Mouse (Mus musculus) 3T3-L1 (cell line): ENCODE data around the gene Hemk1.
A peak's percentile ranks its signal among the peaks of the same experiment; 100 is the strongest.

Experiments used
- DNase-seq: peaks from one replicate; pipeline ENCODE4 v3.0.0-alpha.2; 2015; ENCODE audit warnings: low read depth, low spot score

Gene Hemk1

DNA sequence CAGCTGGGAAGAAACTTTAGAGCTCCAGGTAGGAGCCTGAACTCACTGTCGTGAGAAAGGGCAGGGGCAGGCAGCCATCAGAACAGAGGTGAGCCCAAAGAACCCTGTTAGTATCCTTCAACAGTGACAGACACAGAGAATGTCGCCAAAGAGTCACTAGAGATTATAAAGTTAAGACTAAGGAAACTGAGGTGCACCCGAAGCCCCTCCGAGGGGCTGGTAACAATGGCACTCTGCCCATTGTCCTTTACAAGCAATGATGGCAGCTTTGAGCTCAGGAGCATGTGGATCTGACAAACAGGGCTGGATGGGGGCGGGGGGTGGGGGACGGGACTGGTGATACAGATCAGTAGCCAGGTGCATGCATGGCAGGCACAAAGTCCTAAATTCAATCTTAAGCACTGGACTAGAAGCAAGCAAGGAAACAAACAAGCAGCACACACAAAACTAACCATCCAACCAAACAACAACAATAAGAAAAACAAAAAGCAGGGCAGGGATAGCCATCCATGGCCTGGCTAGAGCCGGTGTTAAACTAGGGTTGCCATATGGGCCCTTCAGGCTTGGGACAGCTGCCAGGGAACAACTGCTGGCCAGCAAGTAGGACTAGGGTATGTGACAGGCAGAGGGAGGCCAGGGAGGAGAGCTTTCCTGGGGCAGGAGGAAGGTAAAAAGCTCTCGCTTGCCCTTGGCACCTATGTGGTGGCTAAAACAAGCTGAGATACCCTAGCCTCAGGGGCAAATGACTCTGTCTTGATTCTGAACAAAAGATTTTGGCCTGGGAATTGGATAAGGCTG lies 5.2 kb upstream of the Hemk1 start:
- no peak for DNase-seq

DNA sequence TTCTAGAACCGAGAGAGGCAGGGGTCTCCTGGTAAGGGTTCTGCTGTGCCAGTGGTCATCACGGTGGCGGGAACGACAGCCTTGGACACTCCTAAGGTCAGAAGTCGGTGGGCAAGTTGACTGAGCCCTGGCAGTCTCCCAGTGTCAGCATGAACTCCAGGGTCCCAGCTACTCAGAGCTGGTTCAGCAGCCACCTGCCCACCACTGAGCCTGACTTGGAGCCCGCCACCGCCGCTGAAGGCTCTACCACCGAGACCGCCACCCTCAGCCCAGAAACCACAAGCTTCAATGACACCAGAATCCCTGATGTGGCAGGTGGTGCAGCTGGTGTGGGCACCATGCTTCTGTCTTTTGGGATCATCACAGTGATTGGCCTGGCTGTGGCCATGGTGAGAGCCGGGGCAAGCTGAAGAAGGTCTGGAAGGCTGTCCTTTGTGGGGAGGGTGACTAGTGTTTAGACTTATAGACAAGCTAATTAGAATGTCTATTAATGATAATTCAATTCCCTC lies 4.1 kb upstream of the Hemk1 start:
- DNase-seq, result no peak

- no peak for DNase-seq
Measured at GRCm38 (mm10) chr9:107340911-107341645, 2.9 kb upstream of the Hemk1 start.

DNA sequence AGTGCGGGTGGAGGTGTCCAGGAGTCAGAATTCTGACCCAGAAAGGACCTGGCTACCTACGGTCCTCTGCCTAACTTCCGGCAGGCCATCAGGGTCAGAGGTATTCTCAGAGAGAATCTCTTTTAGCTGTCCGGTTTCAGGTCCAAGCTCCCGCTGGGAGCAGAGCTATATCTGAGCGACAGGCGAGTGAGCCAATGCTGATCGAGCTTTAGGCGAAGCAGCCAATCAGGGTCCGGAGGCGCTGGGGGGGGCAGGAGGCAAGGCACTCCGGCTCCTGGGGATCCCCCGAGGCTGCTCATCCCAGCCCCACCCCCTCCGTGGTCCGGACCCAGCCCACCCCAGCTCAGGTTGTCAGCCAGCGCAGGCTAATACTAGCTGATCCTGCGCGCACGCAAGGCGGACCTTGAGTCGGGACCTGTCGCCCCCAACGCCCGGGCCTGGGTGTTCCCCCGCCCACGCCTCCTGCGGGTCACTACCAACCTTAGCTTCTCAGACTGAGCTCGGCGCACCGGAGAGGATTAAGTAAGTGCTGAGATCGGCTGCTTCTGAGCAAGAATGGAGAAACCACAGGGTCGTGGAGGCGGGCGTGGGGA lies 2.2 kb upstream of the Hemk1 start, which contains the start of gene 6430571L13Rik:
TSS of gene 6430571L13Rik (plus strand) at position 336 of the 593 bp plus-strand sequence.
- DNase-seq, result peak; percentile 88

DNA sequence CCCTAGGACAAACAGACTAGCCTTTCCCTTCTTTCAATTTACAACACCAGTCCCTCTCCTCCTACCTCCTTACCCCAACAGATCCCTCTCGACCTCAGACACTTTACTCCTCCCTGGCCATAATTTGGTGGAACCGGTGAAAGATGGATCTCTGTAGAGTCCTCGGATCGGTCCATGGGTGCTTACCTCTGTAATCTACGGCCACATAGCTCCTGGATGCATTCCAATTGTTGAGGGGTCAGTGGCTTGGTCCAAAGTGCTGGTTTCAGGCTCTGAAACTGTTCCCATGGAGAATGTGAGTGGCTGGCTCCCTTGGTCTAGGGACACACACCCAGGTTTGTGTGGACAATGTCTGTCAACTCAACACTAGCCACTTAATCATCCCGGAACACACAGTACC lies 1.8 kb downstream of the Hemk1 start:
- no peak for DNase-seq

- peak; percentile 76 for DNase-seq
Measured at GRCm38 (mm10) chr9:107335909-107336308, 2.2 kb downstream of the Hemk1 start.

DNA sequence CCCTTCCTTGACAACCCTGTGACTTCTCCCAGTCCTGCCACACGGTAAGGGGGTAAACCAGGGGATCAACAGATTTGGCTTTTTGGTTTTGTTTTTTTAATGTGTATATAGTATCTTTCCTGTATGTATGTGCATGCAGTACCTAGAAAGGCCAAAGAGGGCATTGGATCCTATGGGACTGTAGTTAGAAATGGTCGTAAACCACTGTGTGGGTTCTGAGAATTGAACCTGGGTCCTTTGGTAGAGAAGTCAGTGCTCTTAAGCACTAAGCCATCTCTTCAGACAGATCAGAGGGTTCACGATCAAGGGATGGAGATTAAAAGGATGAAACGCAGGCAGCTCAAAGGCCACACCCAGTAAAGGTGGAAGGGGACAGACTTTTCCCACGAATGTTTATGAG lies 3.1 kb downstream of the Hemk1 start:
- no peak for DNase-seq

DNA sequence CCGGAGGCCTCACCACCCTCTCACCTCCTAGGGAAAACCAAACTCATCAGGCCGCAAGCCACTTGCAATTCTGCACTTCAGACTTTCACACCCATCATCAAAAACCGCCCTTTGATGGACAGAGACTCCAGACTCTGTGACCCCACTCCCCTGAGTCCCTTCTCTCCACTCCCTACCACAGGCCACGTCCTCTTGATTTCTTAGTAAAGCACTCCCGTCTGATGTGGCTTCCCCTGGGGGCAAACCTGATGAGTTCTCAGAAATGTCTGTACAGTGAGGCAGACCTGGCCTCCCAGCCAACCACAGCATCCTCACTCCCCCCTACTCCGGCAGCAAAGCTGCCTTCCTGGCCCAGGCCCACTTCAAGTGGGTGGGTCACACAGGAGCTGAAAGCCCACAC lies 3.8 kb downstream of the Hemk1 start:
- no peak for DNase-seq

- DNase-seq, result no peak
Measured at GRCm38 (mm10) chr9:107333686-107334085, 4.5 kb downstream of the Hemk1 start.

GRCm38 (mm10) chr9:107330791-107331190 lies 7.4 kb downstream of the Hemk1 start:
- no peak for DNase-seq

DNA sequence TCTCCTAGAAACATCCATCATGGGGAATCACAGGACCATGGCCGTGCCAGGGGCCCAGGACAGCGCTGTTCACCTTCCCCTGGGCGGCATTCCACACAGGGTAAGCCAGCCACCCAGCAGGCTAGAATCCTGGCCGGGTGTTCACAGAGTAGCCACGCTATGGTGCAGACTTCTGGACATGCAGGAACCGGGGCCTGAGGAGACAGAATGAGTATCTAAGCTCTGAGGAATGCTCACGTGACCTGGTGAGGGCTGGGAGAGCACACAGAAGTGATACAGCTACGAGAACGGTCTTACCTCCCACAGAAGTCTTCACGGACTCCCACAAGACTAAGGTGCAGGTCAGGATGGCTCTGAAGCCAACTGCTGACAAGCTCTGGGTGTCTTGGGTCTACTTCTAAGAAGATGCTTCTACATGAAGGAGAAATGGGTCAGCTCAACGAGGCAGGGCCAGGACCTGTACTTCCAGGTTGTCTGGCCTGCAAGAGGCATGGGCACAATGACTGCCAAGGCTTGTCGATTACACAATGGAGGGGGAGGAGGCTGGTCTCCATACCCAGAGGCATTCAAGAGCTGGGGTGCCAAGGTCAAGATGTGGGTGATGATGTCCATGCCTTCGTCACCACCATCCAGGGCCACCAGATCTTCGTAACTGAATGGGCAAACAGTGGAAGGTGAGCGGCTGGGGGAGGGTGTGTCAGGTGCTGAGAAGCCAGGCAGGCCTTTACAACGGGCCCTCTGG lies 10.1 kb downstream of the Hemk1 start:
- no peak for DNase-seq

GRCm38 (mm10) chr9:107325904-107326303 lies 12.2 kb downstream of the Hemk1 start:
- no peak for DNase-seq

DNA sequence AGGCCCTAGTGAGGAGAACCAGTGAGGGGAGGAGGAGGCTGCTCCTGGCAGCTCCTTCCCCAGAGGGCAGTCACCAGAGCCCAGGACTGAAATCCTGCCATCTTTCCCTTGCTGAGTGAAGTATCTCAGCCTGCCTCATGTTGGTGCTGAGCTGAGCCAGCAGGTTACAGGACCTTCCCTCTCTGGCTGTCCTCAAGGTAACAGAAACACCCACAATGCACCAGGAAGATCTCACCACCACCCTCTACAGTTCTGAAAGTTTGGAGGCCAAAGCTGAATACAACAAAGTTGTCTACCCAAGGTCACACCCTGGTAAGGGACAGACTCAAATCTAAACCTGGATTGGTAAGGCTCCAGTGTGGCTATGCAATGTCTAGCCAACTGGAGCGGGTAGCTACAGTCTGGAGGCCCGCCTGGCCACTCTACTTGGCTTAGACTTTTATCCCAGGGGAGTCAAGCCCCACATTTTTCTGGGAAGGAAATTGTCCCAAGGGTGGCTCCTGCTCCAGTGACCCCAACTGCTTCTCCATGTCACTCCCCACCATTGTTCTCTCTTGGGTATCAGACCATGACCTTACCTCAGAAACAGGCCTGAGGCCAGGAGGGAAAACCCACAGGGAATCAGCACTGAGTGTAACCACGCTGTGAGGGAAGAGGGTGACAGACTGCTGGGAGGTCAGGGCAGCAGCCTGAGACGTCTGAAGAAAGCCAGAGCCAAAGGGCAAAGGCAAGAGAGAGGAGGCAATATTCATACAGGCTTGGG lies 13.2 kb downstream of the Hemk1 start:
- no peak for DNase-seq

GRCm38 (mm10) chr9:107323558-107323957 lies 14.6 kb downstream of the Hemk1 start:
- DNase-seq, result no peak

DNA sequence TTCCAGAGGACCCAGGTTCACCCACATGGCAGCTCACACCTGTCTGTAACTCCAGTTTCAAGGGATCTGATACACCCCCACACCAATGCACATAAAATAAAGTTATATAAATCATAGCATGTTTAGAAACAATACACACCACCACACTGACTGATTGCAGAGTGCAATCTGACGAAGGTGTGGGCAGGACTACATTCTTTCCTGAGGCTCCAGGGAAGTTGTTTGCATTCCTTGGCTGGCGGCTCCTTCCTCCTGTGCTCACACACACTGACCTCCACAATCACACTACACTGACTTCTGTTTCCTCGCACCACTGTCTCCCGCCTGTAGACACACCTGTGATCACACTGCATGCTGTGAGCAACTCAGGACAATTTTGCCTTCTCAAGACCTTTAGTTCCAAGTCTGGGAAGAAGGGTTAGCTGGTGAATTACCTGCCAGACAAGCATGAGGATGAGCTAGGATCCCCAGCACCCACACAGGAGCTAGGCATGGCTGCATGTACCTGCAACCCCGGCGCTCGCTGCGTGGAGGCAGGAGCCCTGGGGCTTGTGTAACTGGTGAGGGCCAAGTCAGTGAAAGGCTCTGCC lies 15.6 kb downstream of the Hemk1 start:
- DNase-seq, result no peak

- no peak for DNase-seq
Measured at GRCm38 (mm10) chr9:107315791-107316190, 22.4 kb downstream of the Hemk1 start.

DNA sequence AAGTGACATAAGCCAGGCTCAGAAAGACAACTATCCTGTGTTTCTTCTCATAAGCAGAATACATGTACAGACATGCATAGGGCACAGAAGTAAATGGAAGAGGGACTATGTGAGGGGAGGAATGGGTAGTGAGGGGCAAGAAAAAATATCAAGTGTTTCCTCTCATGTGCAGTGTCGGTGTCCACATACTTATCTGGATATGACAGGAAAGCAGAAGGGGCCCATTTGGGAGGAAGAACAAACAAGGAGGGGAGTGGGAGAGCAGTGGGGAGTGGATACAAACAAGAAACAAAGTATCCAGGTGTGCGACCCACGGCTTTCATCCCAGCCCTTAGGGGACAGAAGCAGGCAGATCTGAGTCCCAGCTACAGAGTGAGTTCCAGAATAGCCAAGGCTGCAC lies 24.2 kb downstream of the Hemk1 start:
- DNase-seq, result no peak

DNA sequence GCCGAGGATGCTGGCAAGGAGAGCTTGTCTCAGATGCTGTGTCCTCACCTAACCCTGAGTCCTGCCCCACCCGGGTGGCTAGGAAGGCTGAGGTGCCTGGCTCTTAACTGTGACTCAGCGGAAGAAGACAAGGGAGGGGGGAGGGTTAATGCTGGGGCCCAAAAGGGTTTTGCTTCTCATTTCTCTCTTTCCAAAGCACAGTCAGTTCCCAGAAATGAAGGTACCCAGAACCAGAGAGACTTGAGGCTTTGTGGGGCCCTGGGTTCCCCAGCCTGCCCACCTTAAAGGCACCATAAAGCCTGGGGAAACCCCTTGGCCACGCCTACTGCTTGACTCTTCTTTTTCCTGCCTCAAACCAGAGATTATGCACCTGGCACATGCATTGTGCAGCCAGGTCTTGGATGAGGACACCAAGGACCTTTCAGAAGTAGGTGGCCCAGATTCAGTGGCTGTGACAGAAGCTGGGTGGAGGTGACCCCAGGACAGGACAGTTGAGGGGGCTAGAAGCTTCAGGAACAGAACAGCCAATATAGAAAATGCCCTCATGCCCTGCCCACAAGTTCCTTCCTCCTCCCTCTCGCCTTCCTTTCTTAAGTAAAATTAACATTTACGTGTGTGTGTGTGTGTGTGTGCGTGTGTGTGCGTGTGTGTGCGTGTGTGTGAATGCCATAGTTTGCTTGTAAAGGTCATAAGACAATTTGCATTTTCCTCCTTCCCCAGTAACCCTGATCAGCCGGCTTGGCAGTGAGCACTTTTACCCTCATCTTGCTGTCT lies 25.2 kb downstream of the Hemk1 start:
- no peak for DNase-seq

DNA sequence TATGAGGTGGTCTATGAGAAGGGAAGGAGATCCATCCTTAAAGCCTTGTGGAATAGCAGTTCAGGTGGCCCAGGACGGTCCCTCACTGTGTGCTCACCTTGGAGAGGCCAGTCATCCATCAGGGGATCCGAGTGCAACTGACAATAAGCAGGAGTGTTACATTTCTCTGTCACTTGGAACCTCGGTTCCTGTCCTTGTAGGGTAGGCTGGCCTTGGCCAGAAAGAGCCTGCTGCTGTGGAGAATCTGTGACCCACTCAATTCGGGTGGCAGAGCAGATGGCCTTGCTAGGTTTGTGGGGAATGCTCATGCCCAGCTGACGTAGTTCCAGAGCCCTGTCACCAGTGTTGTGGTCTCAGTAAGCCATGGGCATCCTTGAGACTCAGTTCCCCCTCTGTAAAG lies 28.6 kb downstream of the Hemk1 start:
- no peak for DNase-seq

GRCm38 (mm10) chr9:107309171-107309570 lies 29.0 kb downstream of the Hemk1 start:
- no peak for DNase-seq
